Mouse (Mus musculus) C2C12 (cell line): Measurements from ENCODE around the gene Prex1. TPM values are rescaled to one million over a fixed set of nuclear protein-coding genes. Genes with fewer than 3 reads are reported as not detected.
A peak's percentile ranks its signal among the peaks of the same experiment; 100 is the strongest.

Experiments used
- H3K27me3 ChIP-seq: one replicate; pipeline ENCODE4 v1.6.1; 2011; ENCODE audit not compliant: control insufficient read depth, insufficient read depth, insufficient read length
- H3K36me3 ChIP-seq: one replicate; pipeline ENCODE4 v1.6.1; 2011; ENCODE audit not compliant: control insufficient read depth, insufficient read depth
- H3K4me3 ChIP-seq: one replicate; pipeline ENCODE4 v1.5.1; 2011; ENCODE audit warnings: mild to moderate bottlenecking, control low read depth; ENCODE audit not compliant: poor library complexity, insufficient read depth, severe bottlenecking
- H3K79me2 ChIP-seq: one replicate; pipeline ENCODE4 v1.6.1; 2011; ENCODE audit not compliant: control insufficient read depth, insufficient read depth
- H3K79me3 ChIP-seq: one replicate; pipeline ENCODE4 v1.6.1; 2011; ENCODE audit warnings: low read depth, control low read depth
- H3ac ChIP-seq: one replicate; pipeline ENCODE3; 2011; ENCODE audit warnings: low read depth; ENCODE audit not compliant: control insufficient read depth, insufficient read length
- CEBPB ChIP-seq: IDR thresholded peaks from one replicate; pipeline ENCODE4 v1.6.1; 2011; ENCODE audit warnings: low read depth, mild to moderate bottlenecking, control low read depth, moderate library complexity
- CTCF ChIP-seq: IDR thresholded peaks from one replicate; pipeline ENCODE4 v1.5.1; 2011; ENCODE audit not compliant: control insufficient read depth, insufficient read depth, insufficient read length
- FOSL1 ChIP-seq: IDR thresholded peaks from one replicate; pipeline ENCODE4 v1.8.0; 2011; ENCODE audit warnings: mild to moderate bottlenecking, low read length; ENCODE audit not compliant: poor library complexity, insufficient read depth, severe bottlenecking
- MAX ChIP-seq: IDR thresholded peaks from one replicate; pipeline ENCODE4 v1.6.1; 2011; ENCODE audit warnings: mild to moderate bottlenecking, control low read depth
- MYOD1 ChIP-seq: IDR thresholded peaks from one replicate; pipeline ENCODE4 v1.6.1; 2011; ENCODE audit warnings: low read depth; ENCODE audit not compliant: control insufficient read depth, insufficient read length
- MYOG ChIP-seq: IDR thresholded peaks from one replicate; pipeline ENCODE4 v1.6.1; 2011; ENCODE audit not compliant: control insufficient read depth, insufficient read length; ENCODE audit errors: extremely low read depth
- USF1 ChIP-seq: IDR thresholded peaks from one replicate; pipeline ENCODE4 v1.6.1; 2011; ENCODE audit warnings: low read depth, mild to moderate bottlenecking, control low read depth, moderate library complexity
- polyA plus RNA-seq: library from polyadenylated mRNA; unstranded; fragments of >200 nt; fragmentation: generic; extraction: Trizol; gene quantifications from one replicate; pipeline ENCODE4 v1.2.1, GENCODE M21; 2012; ENCODE audit warnings: missing spikeins

The Prex1 gene
- polyA plus RNA-seq, 1 experiment, result 0.16 TPM

DNA sequence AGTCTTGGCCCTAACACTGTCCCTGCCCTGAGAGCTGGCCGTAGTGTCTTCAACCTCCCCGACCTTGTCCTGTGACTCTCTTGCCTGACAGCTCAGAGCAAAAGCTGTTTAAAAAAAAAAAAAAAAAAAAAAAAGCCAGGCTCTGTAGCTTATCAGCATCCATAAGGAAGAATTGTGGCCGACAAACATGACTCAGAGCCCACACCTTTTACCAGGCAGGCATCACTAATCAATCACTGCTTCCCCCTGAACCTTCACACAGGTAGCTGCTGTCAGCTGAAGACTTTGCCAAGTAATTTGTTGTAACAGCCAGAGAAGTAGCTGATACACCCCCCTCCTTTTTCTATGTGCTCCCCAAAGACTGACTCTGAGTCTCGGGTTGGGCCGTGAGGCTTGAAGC, 140.0 kb downstream of the Prex1 start:
- TF ChIP-seq MYOD1 (no peak), CTCF (no peak), CEBPB (no peak), MYOG (no peak), FOSL1 (no peak), MAX (no peak), USF1 (no peak)
- Histone ChIP-seq H3K4me3 (no peak overlapping the region), H3K36me3 (no peaks in the 10 kb centered on the region), H3K79me3 (no peaks in the 10 kb centered on the region), H3K79me2 (no peaks in the 10 kb centered on the region), H3ac (no peak overlapping the region), H3K27me3 (peaks cover 5% of the 10 kb centered on the region)

DNA sequence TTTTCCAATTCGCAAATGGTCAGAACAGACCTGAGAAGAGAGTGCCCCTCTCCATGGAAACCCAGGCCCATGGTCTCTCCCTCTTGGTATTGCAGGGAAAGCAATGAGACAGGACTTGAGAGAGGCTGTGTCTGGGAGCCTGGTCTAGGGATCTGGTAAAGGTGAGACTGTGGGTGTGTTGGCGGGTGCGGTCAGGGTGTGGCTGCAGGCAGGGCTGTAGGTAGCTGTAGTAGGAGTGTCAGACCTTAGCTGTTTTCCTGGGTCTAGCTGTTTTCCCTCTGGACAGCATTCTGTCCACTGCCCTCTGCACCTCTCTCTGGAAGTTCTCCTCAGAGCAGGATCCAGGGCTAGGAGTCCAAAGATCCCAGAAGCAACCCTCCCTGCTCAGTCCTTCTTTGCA, 141.3 kb downstream of the Prex1 start:
- Histone ChIP-seq H3K79me2 (no peaks in the 10 kb centered on the region), H3ac (no peak overlapping the region), H3K79me3 (no peaks in the 10 kb centered on the region), H3K36me3 (no peaks in the 10 kb centered on the region), H3K4me3 (no peak overlapping the region), H3K27me3 (peaks cover 5% of the 10 kb centered on the region)
- TF ChIP-seq CTCF (no peak), FOSL1 (no peak), MYOD1 (no peak), MAX (no peak), USF1 (no peak), MYOG (no peak), CEBPB (no peak)

DNA sequence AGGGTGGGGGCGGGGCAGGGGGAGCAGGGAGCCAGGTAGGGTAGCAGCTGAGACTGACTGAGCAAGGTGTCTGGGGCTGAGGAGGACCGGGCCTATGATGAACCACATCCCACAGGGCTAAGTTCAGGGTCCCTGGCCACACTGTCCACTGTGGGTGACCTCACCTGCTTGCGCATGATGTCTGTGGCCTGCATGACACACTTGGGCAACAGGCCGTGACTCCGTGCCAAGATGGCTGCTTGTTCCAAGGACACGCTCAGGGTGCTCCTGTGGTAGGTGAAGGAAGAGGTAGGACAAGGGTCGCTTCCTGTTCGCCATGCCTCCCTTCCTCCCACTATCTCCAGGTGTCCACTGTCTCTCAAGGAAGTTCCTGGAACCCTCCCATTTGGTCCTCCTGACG, 144.4 kb downstream of the Prex1 start:
- Histone ChIP-seq H3K4me3 (no peak overlapping the region), H3K79me2 (no peaks in the 10 kb centered on the region), H3K79me3 (no peaks in the 10 kb centered on the region), H3ac (no peak overlapping the region), H3K27me3 (no peaks in the 10 kb centered on the region), H3K36me3 (no peaks in the 10 kb centered on the region)
- TF ChIP-seq MYOD1 (no peak), CTCF (no peak), MAX (no peak), MYOG (no peak), USF1 (no peak), CEBPB (no peak), FOSL1 (no peak)

DNA sequence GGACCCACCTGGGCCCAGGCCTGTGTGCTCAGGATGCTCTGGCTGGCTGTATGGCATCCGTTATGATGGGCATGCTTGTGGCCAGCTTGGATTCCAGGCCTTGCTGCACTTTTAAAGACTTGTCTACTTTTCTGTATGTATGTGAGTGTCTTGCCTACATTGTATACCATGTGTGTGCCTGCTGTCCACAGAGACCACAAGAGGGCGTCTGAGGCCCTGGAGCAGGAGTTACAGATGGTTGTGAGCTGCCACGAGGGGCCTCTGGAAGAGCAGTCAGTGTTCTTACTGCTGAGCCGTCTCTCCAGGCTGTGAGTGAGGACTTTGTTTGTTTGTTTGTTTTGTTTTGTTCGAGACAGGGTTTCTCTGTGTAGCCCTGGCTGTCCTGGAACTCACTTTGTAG, 148.1 kb downstream of the Prex1 start:
- no peak for TF ChIP-seq CEBPB
- no peak for TF ChIP-seq MYOG
- TF ChIP-seq MYOD1, result no peak
- no peak for TF ChIP-seq MAX
- no peak for TF ChIP-seq FOSL1
- no peak for TF ChIP-seq USF1
- TF ChIP-seq CTCF, result no peak
- Histone ChIP-seq H3K27me3 (no peaks in the 10 kb centered on the region), H3K36me3 (no peaks in the 10 kb centered on the region), H3K79me3 (no peaks in the 10 kb centered on the region), H3K79me2 (no peaks in the 10 kb centered on the region), H3ac (no peak overlapping the region), H3K4me3 (no peak overlapping the region)

DNA sequence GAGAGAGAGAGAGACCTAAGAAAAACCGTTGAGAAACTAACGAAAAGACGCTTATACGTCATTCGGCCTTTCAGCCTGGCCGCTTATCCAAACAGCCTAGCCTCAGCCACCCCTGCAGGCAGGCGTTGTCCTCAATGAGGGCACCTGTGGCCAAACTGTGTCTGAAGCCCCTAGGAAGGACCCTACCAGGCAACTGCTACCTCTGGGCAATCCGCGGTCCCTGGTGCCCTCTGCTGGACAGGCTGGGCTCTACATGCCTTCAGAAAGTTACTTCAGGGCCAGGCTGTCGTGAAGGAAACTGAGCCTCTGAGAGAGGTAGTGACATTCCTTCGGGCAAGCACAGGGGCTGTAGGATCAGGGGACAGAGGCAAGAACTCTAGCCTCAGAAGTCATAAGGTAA, 149.2 kb downstream of the Prex1 start:
- Histone ChIP-seq H3ac (no peak overlapping the region), H3K79me3 (no peaks in the 10 kb centered on the region), H3K27me3 (no peaks in the 10 kb centered on the region), H3K79me2 (no peaks in the 10 kb centered on the region), H3K36me3 (no peaks in the 10 kb centered on the region), H3K4me3 (no peak overlapping the region)
- peak; percentile 90 for TF ChIP-seq CTCF
- no peak for TF ChIP-seq MYOD1

DNA sequence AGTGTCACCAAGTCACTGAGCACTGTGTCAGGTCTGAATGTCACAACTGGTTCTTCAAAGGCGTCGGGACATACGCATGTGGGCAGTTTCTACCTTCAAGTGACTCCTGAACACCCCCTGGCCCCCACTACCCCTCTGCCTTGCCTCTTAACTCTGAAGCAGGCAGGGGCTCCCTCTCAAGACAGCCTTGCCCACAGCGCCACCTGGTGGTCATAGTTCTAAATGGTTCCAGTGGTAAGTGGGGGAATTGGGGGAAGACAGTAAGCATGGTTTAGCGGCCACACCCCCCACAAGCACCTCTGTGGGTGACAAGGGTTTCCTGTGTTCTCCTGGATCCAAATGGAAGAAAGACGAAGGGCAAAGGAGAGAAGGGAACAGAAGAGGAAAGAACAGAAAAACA, 149.7 kb downstream of the Prex1 start:
- TF ChIP-seq MYOG, result no peak
- peak; percentile 71 for TF ChIP-seq CTCF
- H3K79me2 ChIP-seq, result no peaks in the 10 kb centered on the region
- H3K79me3 ChIP-seq, result no peaks in the 10 kb centered on the region
- no peaks in the 10 kb centered on the region for H3K27me3 ChIP-seq
- no peaks in the 10 kb centered on the region for H3K36me3 ChIP-seq
- H3K4me3 ChIP-seq, result no peak overlapping the region
- no peak overlapping the region for H3ac ChIP-seq

DNA sequence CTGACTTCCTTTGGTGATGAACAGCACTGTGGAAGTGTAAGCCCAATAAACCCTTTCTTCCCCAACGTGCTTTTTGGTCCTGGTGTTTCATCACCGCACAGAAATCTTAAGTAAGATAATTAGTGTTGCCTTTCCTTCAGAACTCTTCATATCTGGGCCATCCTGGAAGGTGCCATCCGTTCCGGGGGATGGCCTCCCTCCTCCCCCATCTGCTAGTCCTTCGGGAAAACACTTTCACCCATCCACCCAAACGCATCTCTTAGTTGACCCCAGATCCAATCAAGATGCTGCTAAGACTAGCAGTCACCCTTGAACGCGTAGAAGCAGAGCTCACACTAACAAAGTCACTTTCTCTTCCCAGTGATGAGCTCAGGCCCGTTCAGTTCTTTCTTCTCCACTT, 150.6 kb downstream of the Prex1 start:
- Histone ChIP-seq H3ac (no peak overlapping the region), H3K79me3 (no peaks in the 10 kb centered on the region), H3K27me3 (no peaks in the 10 kb centered on the region), H3K36me3 (no peaks in the 10 kb centered on the region), H3K79me2 (no peaks in the 10 kb centered on the region), H3K4me3 (no peak overlapping the region)
- TF ChIP-seq USF1, result no peak
- no peak for TF ChIP-seq MYOG
